Mouse (Mus musculus): ENCODE measurements around the gene Mast4. TPM values are rescaled to one million over a fixed set of nuclear protein-coding genes. Genes with fewer than 3 reads are reported as not detected.
A peak's percentile ranks its signal among the peaks of the same experiment; 100 is the strongest.

The Mast4 gene
- polyA plus RNA-seq, 1 experiment from 2014 or later, result 2.8 TPM

GRCm38 (mm10) chr13:103096346-103097150 lies 237.7 kb downstream of the Mast4 start:
- H3K4me2 ChIP-seq (ENCODE audit: low read depth, low read length), result peak overlapping the region; percentile 62
- DNase-seq (peak; percentile 56), ATAC-seq (peak; percentile 76)
- no peak overlapping the region for H3K9ac ChIP-seq (replicated peaks)
- peak overlapping the region; percentile 30; the same call in 1 of the 2 replicates for H3K27ac ChIP-seq (ENCODE audit: low read depth)
- WGBS (ENCODE audit: insufficient replicate concordance), result 2% methylated on average over 28 of the region's 28 CpGs
- H3K9me3 ChIP-seq (ENCODE audit: low read length), result no peaks in the 10 kb centered on the region
- peak; percentile 35 for TF ChIP-seq CTCF (IDR thresholded peaks at IDR 0.05; ENCODE audit: low read depth)
- no peak for TF ChIP-seq EP300 (IDR thresholded peaks at IDR 0.05; ENCODE audit: low read depth)
- H3K36me3 ChIP-seq (replicated peaks; ENCODE audit: insufficient read depth, low read length), result no peaks in the 10 kb centered on the region
- no peaks in the 10 kb centered on the region for H3K4me1 ChIP-seq (ENCODE audit: insufficient read depth)
- H3K4me3 ChIP-seq (ENCODE audit: low read depth, low read length), result peak overlapping the region; percentile 31
- H3K27me3 ChIP-seq (ENCODE audit: insufficient read depth, low read length), result peaks cover 19% of the 10 kb centered on the region

DNA sequence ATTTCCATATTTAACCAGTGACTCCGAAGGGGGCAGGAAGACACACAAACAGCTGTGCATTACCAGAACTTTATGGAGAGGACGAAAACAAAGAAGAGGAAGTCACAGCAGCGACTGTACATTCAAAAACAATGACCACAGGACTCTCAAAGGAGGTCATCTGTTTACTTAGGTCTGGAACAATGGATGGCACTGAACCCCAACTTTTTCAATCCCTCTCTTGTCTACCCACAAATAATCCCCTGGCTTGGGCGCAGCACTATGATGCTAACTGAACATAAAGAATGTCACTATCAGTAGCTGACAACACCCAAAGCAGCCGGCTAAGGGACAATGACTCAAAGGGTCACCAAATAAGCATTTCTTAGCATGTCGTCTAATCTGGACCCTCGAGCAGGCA lies 238.8 kb downstream of the Mast4 start:
- Histone ChIP-seq H3K36me3 (replicated peaks; ENCODE audit: insufficient read depth, low read length) (no peaks in the 10 kb centered on the region), H3K4me3 (ENCODE audit: low read depth, low read length) (no peak overlapping the region), H3K4me1 (ENCODE audit: insufficient read depth) (no peaks in the 10 kb centered on the region), H3K4me2 (ENCODE audit: low read depth, low read length) (0 out of 2 replicates have a peak overlapping the region, but pooled peaks have one; percentile 20), H3K27me3 (ENCODE audit: insufficient read depth, low read length) (peaks cover 19% of the 10 kb centered on the region), H3K9me3 (ENCODE audit: low read length) (no peaks in the 10 kb centered on the region), H3K9ac (replicated peaks) (no peak overlapping the region), H3K27ac (ENCODE audit: low read depth) (no peak overlapping the region)
- DNase-seq (no peak), ATAC-seq (no peak)
- no peak for TF ChIP-seq EP300 (IDR thresholded peaks at IDR 0.05; ENCODE audit: low read depth)
- no peak for TF ChIP-seq CTCF (IDR thresholded peaks at IDR 0.05; ENCODE audit: low read depth)
- 27% methylated on average over 7 of the region's 7 CpGs for WGBS (ENCODE audit: insufficient replicate concordance)

- Histone ChIP-seq H3K9me3 (ENCODE audit: low read length) (no peaks in the 10 kb centered on the region), H3K9ac (replicated peaks) (no peak overlapping the region), H3K27me3 (ENCODE audit: insufficient read depth, low read length) (peaks cover 19% of the 10 kb centered on the region), H3K27ac (ENCODE audit: low read depth) (no peak overlapping the region), H3K4me3 (ENCODE audit: low read depth, low read length) (no peak overlapping the region), H3K4me1 (ENCODE audit: insufficient read depth) (no peaks in the 10 kb centered on the region), H3K36me3 (replicated peaks; ENCODE audit: insufficient read depth, low read length) (no peaks in the 10 kb centered on the region), H3K4me2 (ENCODE audit: low read depth, low read length) (no peak overlapping the region)
- TF ChIP-seq EP300 (IDR thresholded peaks at IDR 0.05; ENCODE audit: low read depth), result no peak
- TF ChIP-seq CTCF (IDR thresholded peaks at IDR 0.05; ENCODE audit: low read depth), result 0 out of 2 replicates have a peak, but pooled peaks have one; percentile 4
- 53% methylated on average over 5 of the region's 5 CpGs for WGBS (ENCODE audit: insufficient replicate concordance)
- DNase-seq (no peak), ATAC-seq (no peak)
Observed at GRCm38 (mm10) chr13:103094595-103094994, 239.7 kb downstream of the Mast4 start.

- H3K27me3 ChIP-seq (ENCODE audit: insufficient read depth, low read length), result peaks cover 19% of the 10 kb centered on the region
- H3K4me1 ChIP-seq (ENCODE audit: insufficient read depth), result no peaks in the 10 kb centered on the region
- whole genome bisulfite sequencing (ENCODE audit: insufficient replicate concordance), result 72% methylated on average over 1 of the region's 1 CpGs
- no peak for TF ChIP-seq EP300 (IDR thresholded peaks at IDR 0.05; ENCODE audit: low read depth)
- no peak for TF ChIP-seq CTCF (IDR thresholded peaks at IDR 0.05; ENCODE audit: low read depth)
- no peak for DNase-seq
- no peak overlapping the region for H3K27ac ChIP-seq (ENCODE audit: low read depth)
- H3K9me3 ChIP-seq (ENCODE audit: low read length), result no peaks in the 10 kb centered on the region
- ATAC-seq, result no peak
- H3K9ac ChIP-seq (replicated peaks), result no peak overlapping the region
- H3K4me3 ChIP-seq (ENCODE audit: low read depth, low read length), result no peak overlapping the region
- no peaks in the 10 kb centered on the region for H3K36me3 ChIP-seq (replicated peaks; ENCODE audit: insufficient read depth, low read length)
- no peak overlapping the region for H3K4me2 ChIP-seq (ENCODE audit: low read depth, low read length)
Observed at GRCm38 (mm10) chr13:103093713-103094112, 240.6 kb downstream of the Mast4 start.

GRCm38 (mm10) chr13:103085540-103086121 lies 248.7 kb downstream of the Mast4 start:
- no peak for DNase-seq
- H3K4me2 ChIP-seq (ENCODE audit: low read depth, low read length), result no peak overlapping the region
- TF ChIP-seq EP300 (IDR thresholded peaks at IDR 0.05; ENCODE audit: low read depth) (no peak), CTCF (IDR thresholded peaks at IDR 0.05; ENCODE audit: low read depth) (no peak)
- 69% methylated on average over 15 of the region's 15 CpGs for WGBS (ENCODE audit: insufficient replicate concordance)
- H3K27me3 ChIP-seq (ENCODE audit: insufficient read depth, low read length), result no peaks in the 10 kb centered on the region
- H3K36me3 ChIP-seq (replicated peaks; ENCODE audit: insufficient read depth, low read length), result no peaks in the 10 kb centered on the region
- H3K9me3 ChIP-seq (ENCODE audit: low read length), result no peaks in the 10 kb centered on the region
- no peak overlapping the region for H3K27ac ChIP-seq (ENCODE audit: low read depth)
- no peak overlapping the region for H3K9ac ChIP-seq (replicated peaks)
- ATAC-seq, result no peak
- H3K4me3 ChIP-seq (ENCODE audit: low read depth, low read length), result no peak overlapping the region
- H3K4me1 ChIP-seq (ENCODE audit: insufficient read depth), result no peaks in the 10 kb centered on the region

- H3K4me1 ChIP-seq (ENCODE audit: insufficient read depth), result no peaks in the 10 kb centered on the region
- no peak for ATAC-seq
- no peak overlapping the region for H3K27ac ChIP-seq (ENCODE audit: low read depth)
- WGBS (ENCODE audit: insufficient replicate concordance), result 51% methylated on average over 2 of the region's 6 CpGs
- H3K9me3 ChIP-seq (ENCODE audit: low read length), result no peaks in the 10 kb centered on the region
- H3K27me3 ChIP-seq (ENCODE audit: insufficient read depth, low read length), result no peaks in the 10 kb centered on the region
- no peak overlapping the region for H3K4me2 ChIP-seq (ENCODE audit: low read depth, low read length)
- no peaks in the 10 kb centered on the region for H3K36me3 ChIP-seq (replicated peaks; ENCODE audit: insufficient read depth, low read length)
- no peak overlapping the region for H3K4me3 ChIP-seq (ENCODE audit: low read depth, low read length)
- TF ChIP-seq CTCF (IDR thresholded peaks at IDR 0.05; ENCODE audit: low read depth) (no peak), EP300 (IDR thresholded peaks at IDR 0.05; ENCODE audit: low read depth) (no peak)
- no peak overlapping the region for H3K9ac ChIP-seq (replicated peaks)
- no peak for DNase-seq
Observed at GRCm38 (mm10) chr13:103082891-103083290, 251.4 kb downstream of the Mast4 start.
